In genomic region chr19:4169810-4170209, GRCm38 (mm10) we compare ENCODE assay signal across 1 mouse cellular context.
TF ChIP-seq lines count a peak whose summit lies in the region.

No protein-coding gene starts in this region.

TF ChIP-seq in MEL, 35 proteins besides CTCF, POLR2A, EP300 and RAD21 (continued from another document):
- 0 out of 2 replicates have a peak, but pooled peaks have one; percentile 3 for TF ChIP-seq SIN3A (IDR thresholded peaks at IDR 0.05; ENCODE audit: low read length)
